Mouse (Mus musculus): ENCODE results near the gene Tiam2.

- TF ChIP-seq CTCF (IDR thresholded peaks at IDR 0.05; ENCODE audit: borderline replicate concordance, insufficient read depth, low read depth, low read length): no peak
- no peak for TF ChIP-seq POLR2A (IDR thresholded peaks at IDR 0.05; ENCODE audit: borderline replicate concordance, insufficient read depth, low read length)
These were observed 107.3 kb downstream of the Tiam2 start for GRCm38 (mm10) chr17:3433521-3434271.

Measured in cerebellum, adult 2 months (tissue).